Mouse (Mus musculus): ENCODE results near the gene Zfp94.

The Zfp94 gene

GRCm38 (mm10) chr7:24274456-24274855, 42.0 kb downstream of the Zfp94 start:
- DNase-seq (ENCODE audit: low spot score): no peak

- no peak for DNase-seq (ENCODE audit: low spot score)
These were observed 45.3 kb downstream of the Zfp94 start for GRCm38 (mm10) chr7:24271191-24271590.

- DNase-seq (ENCODE audit: low spot score): peak; percentile 95
These were observed 46.2 kb downstream of the Zfp94 start, which contains the start of gene Zfp93 for GRCm38 (mm10) chr7:24270288-24270672. Zfp93 (plus strand) TSS chr7:24270420.

- DNase-seq (ENCODE audit: low spot score): peak; percentile 9
These were observed 46.7 kb downstream of the Zfp94 start for GRCm38 (mm10) chr7:24269667-24270287.

- no peak for DNase-seq (ENCODE audit: low spot score)
These were observed 47.2 kb downstream of the Zfp94 start for GRCm38 (mm10) chr7:24269256-24269655.

- DNase-seq (ENCODE audit: low spot score): no peak
These were observed 48.0 kb downstream of the Zfp94 start for GRCm38 (mm10) chr7:24268176-24269155.

GRCm38 (mm10) chr7:24260000-24260312, 56.5 kb downstream of the Zfp94 start:
- no peak for DNase-seq (ENCODE audit: low spot score)

GRCm38 (mm10) chr7:24259306-24259999, 57.0 kb downstream of the Zfp94 start:
- DNase-seq (ENCODE audit: low spot score): no peak

- peak; percentile 92 for DNase-seq (ENCODE audit: low spot score)
These were observed 61.6 kb downstream of the Zfp94 start, which contains the start of gene Zfp108 for GRCm38 (mm10) chr7:24254633-24255474. Zfp108 (plus strand) TSS chr7:24254794.

- DNase-seq (ENCODE audit: low spot score): no peak
These were observed 62.5 kb downstream of the Zfp94 start for GRCm38 (mm10) chr7:24253779-24254615.

All from embryo, embryonic 10 days (tissue).